Mouse (Mus musculus): ENCODE measurements around the gene Ccdc9b.

Gene Ccdc9b

GRCm38 (mm10) chr2:118711038-118711494 is 51.4 kb downstream of the Ccdc9b start:
- DNase-seq (ENCODE audit: low spot score), result peak; percentile 42

- no peak for DNase-seq (ENCODE audit: low spot score)
Observed at GRCm38 (mm10) chr2:118709655-118710221, 52.7 kb downstream of the Ccdc9b start.

- DNase-seq (ENCODE audit: low spot score), result no peak
Observed at GRCm38 (mm10) chr2:118708472-118708871, 54.0 kb downstream of the Ccdc9b start.

GRCm38 (mm10) chr2:118706436-118706835 is 56.0 kb downstream of the Ccdc9b start:
- DNase-seq (ENCODE audit: low spot score), result no peak
